Mouse (Mus musculus) neural tube, embryonic 14.5 days (tissue): ENCODE measurements around the gene Dcst1. TPM values are rescaled to one million over a fixed set of nuclear protein-coding genes. Genes with fewer than 3 reads are reported as not detected.
A peak's percentile ranks its signal among the peaks of the same experiment; 100 is the strongest.

Source experiments
- ATAC-seq: fragments of 200-750 bp; cut with Nextera tagmentation; 2 replicates; pipeline ENCODE4 v1.8.0; 2017; ENCODE audit warnings: low read depth, mild to moderate bottlenecking, moderate TSS enrichment, moderate library complexity
- H3K27ac ChIP-seq: fragments of 300-500 bp; sonication (generic); 2 replicates; pipeline ENCODE4 v1.5.1; 2014; ENCODE audit warnings: low read depth, mild to moderate bottlenecking, control low read depth, low read length, moderate library complexity, mixed read lengths
- H3K27me3 ChIP-seq: fragments of 300-500 bp; sonication (generic); 2 replicates; pipeline ENCODE4 v1.6.1; 2014; ENCODE audit warnings: low read length; ENCODE audit not compliant: control insufficient read depth, insufficient read depth
- H3K36me3 ChIP-seq: fragments of 300-500 bp; sonication (generic); 2 replicates; pipeline ENCODE4 v1.6.1; 2014; ENCODE audit warnings: low read length, mixed read lengths; ENCODE audit not compliant: control insufficient read depth, insufficient read depth
- H3K4me1 ChIP-seq: fragments of 300-500 bp; sonication (generic); 2 replicates; pipeline ENCODE4 v1.6.1; 2014; ENCODE audit warnings: low read length; ENCODE audit not compliant: control insufficient read depth, insufficient read depth
- H3K4me2 ChIP-seq: fragments of 300-500 bp; sonication (generic); 2 replicates; pipeline ENCODE4 v1.6.1; 2014; ENCODE audit warnings: mild to moderate bottlenecking, low read depth, low read length, control low read depth
- H3K4me3 ChIP-seq: fragments of 300-500 bp; sonication (generic); 2 replicates; pipeline ENCODE4 v1.5.1; 2014; ENCODE audit warnings: low read depth, low read length, control low read depth, mixed read lengths
- H3K9ac ChIP-seq: fragments of 300-500 bp; sonication (generic); replicated peaks from 2 replicates; pipeline ENCODE4 v1.6.1; 2014; ENCODE audit warnings: low read depth, mild to moderate bottlenecking, control low read depth, low read length, mixed read lengths
- H3K9me3 ChIP-seq: fragments of 300-500 bp; sonication (generic); 2 replicates; pipeline ENCODE4 v1.6.1; 2016; ENCODE audit warnings: low read length; ENCODE audit not compliant: control insufficient read depth
- WGBS: fragments of 180-500 bp; shearing (Covaris S2); extraction: QIAGEN DNeasy Blood & Tissue Kit; methylation state at CpG from one replicate; pipeline ENCODE4 v1.1.7; 2014; 5-methylcytosine and 5-hydroxymethylcytosine counted together
- polyA plus RNA-seq: library from polyadenylated mRNA; unstranded; fragments of >200 nt; fragmentation: Nextera tagmentation; extraction: Ambion mirVana; gene quantifications from 2 replicates; pipeline ENCODE4 v1.2.1, GENCODE M21; 2014

The Dcst1 gene
- polyA plus RNA-seq, 1 experiment from 2014 or later = 1.4 TPM

DNA sequence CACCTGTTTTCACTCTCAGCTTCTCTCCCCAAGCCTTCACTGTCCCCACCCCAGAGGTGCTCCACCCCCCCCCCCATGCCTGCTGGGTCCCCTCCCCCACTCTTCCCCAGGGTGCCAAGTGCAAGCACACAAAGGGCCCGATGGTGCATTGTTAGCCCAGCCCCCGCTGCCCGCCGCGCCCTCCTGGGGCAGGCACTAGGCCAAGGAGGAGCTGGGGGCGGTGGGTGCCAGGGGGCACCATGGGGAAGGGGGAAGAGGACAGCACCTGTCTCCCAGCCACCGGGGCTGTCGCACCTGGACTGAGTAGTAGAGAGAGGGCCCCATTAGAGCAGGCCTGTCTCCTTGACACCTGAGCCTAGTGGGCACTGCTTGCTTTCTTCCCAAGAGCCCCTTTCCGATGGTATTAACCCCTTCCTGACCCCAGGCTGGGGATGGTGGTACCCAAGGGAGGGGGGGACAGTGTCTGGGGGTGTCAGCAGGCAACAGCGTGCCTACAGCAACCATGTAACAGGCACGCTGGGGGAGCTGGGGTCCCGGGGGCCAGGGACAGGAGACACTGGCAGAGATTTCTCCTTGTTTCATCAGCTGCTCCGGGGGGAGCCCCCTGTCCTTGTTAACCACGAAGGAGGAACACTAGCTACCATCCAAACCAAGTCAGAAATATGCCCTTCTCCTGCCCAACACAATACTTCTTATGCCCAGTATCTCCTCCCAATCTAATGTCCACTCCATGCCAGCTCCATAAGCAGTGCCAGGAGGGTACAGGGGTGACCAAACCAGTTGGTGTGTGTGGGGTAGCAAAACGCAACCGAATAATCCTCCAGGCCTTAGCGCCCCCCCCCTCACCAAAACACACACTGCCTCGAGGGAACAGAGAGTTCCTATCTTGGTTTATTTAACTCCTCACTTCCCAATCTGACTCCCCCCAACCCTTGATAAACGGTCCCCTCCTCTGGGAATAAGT, 25.9 kb upstream of the Dcst1 start:
- peaks cover 5% of the 10 kb centered on the region; the same call in 1 of the 2 replicates for H3K27me3 ChIP-seq
- H3K4me3 ChIP-seq = peak overlapping the region; percentile 45
- no peaks in the 10 kb centered on the region for H3K9me3 ChIP-seq
- WGBS = 12% methylated on average over 19 of the region's 19 CpGs
- no peak for ATAC-seq
- peak overlapping the region; percentile 55 for H3K9ac ChIP-seq
- no peaks in the 10 kb centered on the region for H3K36me3 ChIP-seq
- H3K4me2 ChIP-seq = peak overlapping the region; percentile 97
- H3K4me1 ChIP-seq = peaks cover 24% of the 10 kb centered on the region
- H3K27ac ChIP-seq = no peak overlapping the region

DNA sequence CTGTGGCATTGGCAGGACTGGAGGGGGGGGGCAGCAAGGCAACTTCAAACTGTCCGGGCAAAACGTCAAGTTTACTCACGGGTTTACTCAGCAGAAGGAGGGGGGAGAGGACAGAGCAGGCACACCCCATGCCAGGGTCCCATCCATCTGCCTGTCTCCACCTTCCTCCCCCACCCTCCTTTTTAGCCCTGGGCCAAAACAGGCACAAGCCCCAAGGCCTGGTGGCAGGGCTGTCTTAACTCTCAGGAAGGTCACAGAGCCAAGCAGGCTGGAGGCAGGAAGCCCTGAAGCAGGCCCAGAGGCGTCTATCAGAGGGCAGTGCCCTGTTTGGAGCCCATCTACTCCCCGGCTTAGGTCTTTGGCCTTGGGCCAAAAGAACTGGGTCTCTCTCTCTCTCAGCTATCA, 25.1 kb upstream of the Dcst1 start:
- H3K4me2 ChIP-seq = no peak overlapping the region
- H3K4me3 ChIP-seq = no peak overlapping the region
- peaks cover 21% of the 10 kb centered on the region for H3K4me1 ChIP-seq
- H3K9me3 ChIP-seq = no peaks in the 10 kb centered on the region
- H3K27me3 ChIP-seq = peaks cover 2% of the 10 kb centered on the region; the same call in 1 of the 2 replicates
- H3K9ac ChIP-seq = no peak overlapping the region
- no peak overlapping the region for H3K27ac ChIP-seq
- no peak for ATAC-seq
- 58% methylated on average over 5 of the region's 5 CpGs for WGBS
- no peaks in the 10 kb centered on the region for H3K36me3 ChIP-seq

DNA sequence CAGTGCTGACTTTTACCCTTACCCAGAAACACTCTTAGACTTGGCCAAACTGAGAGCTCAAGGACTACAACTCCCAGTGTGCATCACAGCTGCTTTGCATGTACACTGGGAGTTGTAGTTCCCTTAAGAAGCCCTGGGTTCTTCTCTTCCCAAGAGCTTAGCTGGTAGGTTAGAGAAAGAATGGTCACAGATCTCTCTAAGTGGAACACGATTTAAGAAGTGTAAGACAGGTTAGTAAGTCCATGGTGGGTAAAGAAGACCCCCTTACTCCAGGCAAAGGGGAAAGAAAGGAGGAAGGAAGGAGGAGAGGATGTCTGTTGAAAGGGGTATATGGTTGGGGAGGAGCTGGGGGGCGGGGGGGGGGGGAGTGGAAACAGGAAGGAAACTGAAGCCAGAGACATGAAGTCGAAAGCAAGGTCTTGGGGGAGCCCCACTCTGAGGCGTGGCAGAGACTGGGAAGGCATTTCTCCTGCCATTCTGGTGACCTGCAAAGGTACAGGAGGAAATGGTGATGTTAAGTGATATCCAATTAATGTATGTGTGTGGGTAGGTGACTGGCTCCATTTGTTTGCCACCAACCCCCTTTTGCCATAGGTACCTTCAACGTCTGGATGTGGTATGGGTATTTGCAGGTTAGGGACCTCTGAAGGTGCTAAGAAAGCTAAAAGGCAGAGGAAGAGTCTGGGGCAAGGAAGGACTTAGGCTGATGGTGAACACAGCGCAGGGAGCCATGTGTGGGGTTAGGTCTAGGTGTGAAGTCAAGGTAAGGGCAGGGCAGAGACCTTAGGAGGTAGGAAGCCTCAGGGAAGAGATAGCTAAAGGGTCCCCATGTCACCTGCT, 24.1 kb upstream of the Dcst1 start:
- H3K27ac ChIP-seq = no peak overlapping the region
- H3K9me3 ChIP-seq = no peaks in the 10 kb centered on the region
- peaks cover 18% of the 10 kb centered on the region for H3K4me1 ChIP-seq
- 67% methylated on average over 5 of the region's 6 CpGs for WGBS
- no peak overlapping the region for H3K9ac ChIP-seq
- H3K27me3 ChIP-seq = 0 out of 2 replicates have a peak, but pooled peaks cover 2% of the 10 kb centered on the region
- H3K4me3 ChIP-seq = no peak overlapping the region
- H3K4me2 ChIP-seq = no peak overlapping the region
- H3K36me3 ChIP-seq = no peaks in the 10 kb centered on the region
- ATAC-seq = no peak

DNA sequence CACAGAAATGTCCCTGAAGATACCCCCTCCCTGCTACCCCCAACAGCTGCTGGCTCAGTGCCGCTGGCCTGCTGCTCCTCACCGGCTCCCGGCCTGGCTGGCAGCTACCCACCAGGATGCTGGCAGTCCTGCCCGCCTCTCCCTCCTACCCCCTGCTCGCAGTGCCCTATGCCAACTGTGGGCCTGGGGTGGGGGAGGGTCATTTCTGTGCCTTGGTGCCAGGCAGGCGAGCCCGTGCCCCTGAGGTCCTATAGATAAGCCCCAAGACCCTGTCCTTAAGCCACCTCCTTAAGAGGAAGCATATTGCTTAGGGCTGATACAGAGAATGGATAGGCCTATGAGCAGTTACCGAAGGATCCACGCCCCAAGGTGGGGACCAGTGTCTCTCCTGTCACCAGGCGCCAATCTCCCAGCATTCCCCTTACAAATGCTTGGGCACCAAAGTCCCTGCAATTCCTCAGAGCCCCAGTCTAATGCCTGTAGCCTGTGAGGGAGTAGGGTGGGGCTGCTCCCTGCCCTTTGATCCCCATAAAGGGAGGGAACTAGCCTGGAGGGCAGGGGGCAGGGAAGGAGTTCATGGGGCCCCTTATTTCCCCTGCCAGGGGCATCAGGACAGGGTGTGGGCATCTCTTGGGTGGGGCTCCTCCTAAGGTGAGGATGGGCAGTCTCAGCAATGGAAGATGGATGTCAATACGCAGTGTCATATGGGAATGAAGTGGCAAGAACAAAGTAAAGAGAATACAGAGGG, 23.3 kb upstream of the Dcst1 start:
- ATAC-seq = no peak
- 75% methylated on average over 11 of the region's 11 CpGs for WGBS

DNA sequence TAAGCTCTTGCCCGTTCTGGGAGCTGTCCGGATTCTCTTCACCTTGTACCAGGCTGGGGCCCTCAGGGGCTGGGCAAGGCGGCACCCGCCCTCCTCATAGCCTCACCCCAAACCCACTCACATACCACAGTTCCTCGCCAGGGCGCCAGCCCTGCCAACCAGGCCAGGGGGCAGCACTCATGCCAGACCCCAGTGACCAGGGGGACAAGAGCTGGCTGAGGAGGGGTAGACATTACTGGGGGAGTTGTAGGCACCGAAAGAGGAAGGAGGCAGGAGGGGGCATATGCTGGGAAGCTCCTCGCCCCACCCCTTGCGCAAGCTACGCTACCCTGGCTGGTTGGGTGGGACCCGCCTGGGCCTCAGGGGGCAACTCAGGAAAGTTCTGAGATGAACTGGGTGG, 22.6 kb upstream of the Dcst1 start:
- no peaks in the 10 kb centered on the region for H3K36me3 ChIP-seq
- no peak for ATAC-seq
- no peak overlapping the region for H3K27ac ChIP-seq
- H3K9me3 ChIP-seq = no peaks in the 10 kb centered on the region
- no peak overlapping the region for H3K9ac ChIP-seq
- H3K27me3 ChIP-seq = 0 out of 2 replicates have a peak, but pooled peaks cover 2% of the 10 kb centered on the region
- 81% methylated on average over 11 of the region's 11 CpGs for WGBS
- peaks cover 16% of the 10 kb centered on the region; the same call in 1 of the 2 replicates for H3K4me1 ChIP-seq
- H3K4me3 ChIP-seq = no peak overlapping the region
- no peak overlapping the region for H3K4me2 ChIP-seq

More for the DNA sequence above, 23.3 kb upstream of the Dcst1 start:
- Histone ChIP-seq H3K9ac (no peak overlapping the region), H3K4me1 (peaks cover 18% of the 10 kb centered on the region), H3K4me3 (no peak overlapping the region), H3K4me2 (no peak overlapping the region), H3K9me3 (no peaks in the 10 kb centered on the region), H3K27ac (no peak overlapping the region), H3K27me3 (0 out of 2 replicates have a peak, but pooled peaks cover 2% of the 10 kb centered on the region), H3K36me3 (no peaks in the 10 kb centered on the region)

DNA sequence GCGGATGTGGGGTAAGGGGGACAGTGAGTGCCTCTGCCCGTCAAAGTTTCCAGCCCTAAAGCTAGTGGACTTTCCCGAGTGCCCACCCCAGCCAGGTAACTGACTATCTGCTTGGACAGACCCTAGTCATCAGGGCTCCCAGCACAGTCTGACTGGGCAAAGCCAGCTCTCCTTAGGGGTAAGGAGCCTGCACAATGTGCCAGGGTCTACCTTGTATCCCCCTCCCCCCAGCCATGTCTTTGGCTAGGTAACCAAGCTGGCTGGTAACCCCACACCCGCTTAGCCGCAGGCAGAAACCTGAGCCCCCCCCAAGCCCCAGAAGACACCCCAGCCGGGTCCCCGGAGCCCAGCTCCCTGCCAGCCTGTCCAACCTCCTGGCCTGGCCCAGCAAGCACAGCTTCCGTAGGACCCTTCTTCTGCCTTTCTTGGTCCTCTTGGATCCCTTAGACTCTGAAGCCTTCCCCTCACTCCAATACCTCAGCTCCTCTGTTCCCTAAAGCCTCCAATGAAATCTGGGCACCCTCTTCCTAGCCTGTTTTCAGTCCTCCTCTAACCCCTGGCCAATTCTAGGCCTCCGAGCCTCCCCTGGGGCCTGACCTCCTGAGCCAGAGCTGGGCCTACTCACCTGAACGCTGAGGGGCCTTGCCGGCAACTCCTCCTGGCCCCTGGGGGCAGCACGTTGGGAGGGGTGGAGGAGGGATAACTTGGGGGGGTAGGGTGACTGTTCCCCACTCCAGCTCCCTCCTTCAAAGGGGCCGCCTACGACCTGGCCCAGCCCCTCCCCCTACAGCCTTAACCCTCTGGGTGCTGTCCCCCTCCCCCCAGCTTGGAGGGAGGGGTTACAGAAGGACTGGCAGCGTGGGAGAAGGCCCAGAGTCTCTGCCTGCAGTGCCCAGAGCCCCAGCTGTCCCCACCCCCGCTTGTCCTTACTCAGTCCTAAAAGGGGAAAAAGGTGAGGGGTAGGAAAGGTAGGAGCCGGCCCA, 21.7 kb upstream of the Dcst1 start:
- Histone ChIP-seq H3K4me1 (peaks cover 8% of the 10 kb centered on the region; the same call in 1 of the 2 replicates), H3K36me3 (no peaks in the 10 kb centered on the region), H3K4me2 (no peak overlapping the region), H3K27me3 (no peaks in the 10 kb centered on the region), H3K27ac (no peak overlapping the region), H3K9me3 (no peaks in the 10 kb centered on the region), H3K9ac (no peak overlapping the region), H3K4me3 (no peak overlapping the region)
- ATAC-seq = no peak
- 61% methylated on average over 17 of the region's 17 CpGs for WGBS

DNA sequence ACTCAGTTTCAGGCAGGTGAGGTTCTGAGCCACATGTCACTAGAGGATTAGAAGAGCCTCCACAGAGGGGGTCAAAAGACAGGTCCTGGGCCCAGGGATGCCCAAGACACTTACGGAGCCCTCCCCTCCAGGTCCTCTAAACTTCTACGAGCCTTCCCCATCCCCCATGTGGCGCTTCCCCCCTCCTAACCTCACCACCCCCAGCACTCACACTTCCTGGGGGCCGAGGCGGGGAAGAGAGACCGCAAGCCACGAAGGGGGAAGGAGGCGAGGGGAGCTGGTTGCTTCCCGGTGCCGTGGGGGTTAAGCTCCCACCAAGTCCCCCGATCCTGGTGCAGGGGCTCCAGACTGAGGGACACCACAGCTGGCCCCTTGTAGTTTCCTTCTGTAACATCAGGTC, 20.4 kb upstream of the Dcst1 start:
- no peaks in the 10 kb centered on the region for H3K9me3 ChIP-seq
- no peak overlapping the region for H3K4me3 ChIP-seq
- 58% methylated on average over 11 of the region's 11 CpGs for WGBS
- no peaks in the 10 kb centered on the region for H3K4me1 ChIP-seq
- H3K9ac ChIP-seq = no peak overlapping the region
- H3K4me2 ChIP-seq = no peak overlapping the region
- H3K27ac ChIP-seq = no peak overlapping the region
- no peak for ATAC-seq
- no peaks in the 10 kb centered on the region for H3K27me3 ChIP-seq
- H3K36me3 ChIP-seq = no peaks in the 10 kb centered on the region
